Mouse (Mus musculus) olfactory bulb, adult 2 months (tissue): Measurements from ENCODE around the gene Fbxw11.

Source experiments
- CTCF ChIP-seq: fragments of 200-500 bp; IDR thresholded peaks from 2 replicates; pipeline ENCODE4 v1.5.1; 2012; ENCODE audit warnings: low read depth, mild to moderate bottlenecking, low read length, moderate library complexity; ENCODE audit not compliant: insufficient read depth
- POLR2A ChIP-seq: fragments of 200-500 bp; IDR thresholded peaks from 2 replicates; pipeline ENCODE4 v1.6.1; 2012; ENCODE audit warnings: mild to moderate bottlenecking, low read depth, low read length, moderate library complexity; ENCODE audit not compliant: insufficient read depth

- no peak for TF ChIP-seq CTCF
- TF ChIP-seq POLR2A: no peak
Observed at GRCm38 (mm10) chr11:32709563-32709962, 67.0 kb downstream of the Fbxw11 start.
